Mouse (Mus musculus): ENCODE results near the gene Snx9. TPM values are rescaled to one million over a fixed set of nuclear protein-coding genes. Genes with fewer than 3 reads are reported as not detected.

Snx9 gene
- total and polyA plus RNA-seq, 2 experiments from 2014 or later: 4.8 to 10.4 TPM

DNA sequence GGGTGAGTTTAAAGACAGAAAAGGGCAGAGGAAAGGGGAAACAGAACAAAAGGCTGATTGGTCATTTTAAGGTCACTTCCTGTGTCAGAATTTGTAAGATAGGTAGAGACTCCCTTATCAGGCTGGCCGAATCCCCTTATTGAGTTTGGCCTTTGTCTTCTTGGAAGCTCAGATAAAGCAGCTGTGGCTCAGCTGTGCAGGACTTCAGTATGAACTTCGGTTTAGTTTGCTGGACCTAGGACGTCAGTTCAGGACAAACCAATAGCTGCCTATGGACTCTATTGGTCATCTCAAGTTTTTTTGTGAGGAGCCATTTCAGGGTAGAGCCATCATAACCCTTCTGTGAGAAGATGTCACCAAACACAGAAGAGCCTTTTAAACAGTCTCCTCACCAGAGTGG, 12.2 kb upstream of the Snx9 start:
- Histone ChIP-seq H3K36me3 (ENCODE audit: insufficient read depth, low read length) (no peaks in the 10 kb centered on the region), H3K4me2 (ENCODE audit: low read depth, low read length, poor library complexity, severe bottlenecking) (no peak overlapping the region), H3K27ac (ENCODE audit: low read depth, low read length) (no peak overlapping the region), H3K27me3 (ENCODE audit: insufficient read depth, low read length) (no peaks in the 10 kb centered on the region), H3K9ac (replicated peaks; ENCODE audit: low read length, poor library complexity, severe bottlenecking) (no peak overlapping the region), H3K9me3 (ENCODE audit: low read length) (no peaks in the 10 kb centered on the region), H3K4me1 (ENCODE audit: insufficient read depth, low read length) (no peaks in the 10 kb centered on the region), H3K4me3 (ENCODE audit: low read depth, low read length) (no peak overlapping the region)
- no peak for DNase-seq (ENCODE audit: low spot score)
- WGBS: 62% methylated on average over 3 of the region's 3 CpGs
- TF ChIP-seq CTCF (IDR thresholded peaks at IDR 0.05): no peak
- no peak for ATAC-seq (ENCODE audit: low FRiP score)

- Histone ChIP-seq H3K9ac (replicated peaks; ENCODE audit: low read length, poor library complexity, severe bottlenecking) (no peak overlapping the region), H3K4me1 (ENCODE audit: insufficient read depth, low read length) (no peaks in the 10 kb centered on the region), H3K9me3 (ENCODE audit: low read length) (no peaks in the 10 kb centered on the region), H3K4me3 (ENCODE audit: low read depth, low read length) (no peak overlapping the region), H3K4me2 (ENCODE audit: low read depth, low read length, poor library complexity, severe bottlenecking) (no peak overlapping the region), H3K27ac (ENCODE audit: low read depth, low read length) (no peak overlapping the region), H3K36me3 (ENCODE audit: insufficient read depth, low read length) (no peaks in the 10 kb centered on the region), H3K27me3 (ENCODE audit: insufficient read depth, low read length) (no peaks in the 10 kb centered on the region)
- DNase-seq (ENCODE audit: low spot score) (no peak), ATAC-seq (ENCODE audit: low FRiP score) (no peak)
- WGBS: 77% methylated on average over 3 of the region's 3 CpGs
- no peak for TF ChIP-seq CTCF (IDR thresholded peaks at IDR 0.05)
These were observed 11.2 kb upstream of the Snx9 start for GRCm38 (mm10) chr17:5829930-5830329.

DNA sequence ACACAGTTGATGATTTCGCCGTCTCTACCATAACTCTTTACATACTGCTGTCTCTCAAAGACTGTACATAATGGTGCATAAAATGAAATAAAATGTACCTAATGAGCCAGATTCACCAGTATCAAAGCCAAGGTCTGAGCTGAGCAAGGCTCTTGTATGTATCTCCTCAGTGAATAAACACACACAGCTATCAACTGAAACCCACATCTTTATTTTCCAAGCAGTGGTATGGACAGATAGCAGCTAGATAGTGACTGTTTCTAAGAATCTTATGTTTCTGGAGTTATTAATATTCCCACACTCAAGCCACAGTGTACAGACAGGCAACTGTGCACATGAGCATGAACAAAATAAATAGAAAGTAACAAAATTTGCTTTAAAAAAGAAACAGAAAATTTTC, 10.7 kb upstream of the Snx9 start:
- DNase-seq (ENCODE audit: low spot score) (no peak), ATAC-seq (ENCODE audit: low FRiP score) (no peak)
- no peak overlapping the region for H3K4me2 ChIP-seq (ENCODE audit: low read depth, low read length, poor library complexity, severe bottlenecking)
- no peaks in the 10 kb centered on the region for H3K9me3 ChIP-seq (ENCODE audit: low read length)
- H3K27me3 ChIP-seq (ENCODE audit: insufficient read depth, low read length): no peaks in the 10 kb centered on the region
- no peak for TF ChIP-seq CTCF (IDR thresholded peaks at IDR 0.05)
- 84% methylated on average over 2 of the region's 2 CpGs for WGBS
- no peak overlapping the region for H3K9ac ChIP-seq (replicated peaks; ENCODE audit: low read length, poor library complexity, severe bottlenecking)
- H3K4me3 ChIP-seq (ENCODE audit: low read depth, low read length): no peak overlapping the region
- no peaks in the 10 kb centered on the region for H3K4me1 ChIP-seq (ENCODE audit: insufficient read depth, low read length)
- H3K36me3 ChIP-seq (ENCODE audit: insufficient read depth, low read length): no peaks in the 10 kb centered on the region
- no peak overlapping the region for H3K27ac ChIP-seq (ENCODE audit: low read depth, low read length)

DNA sequence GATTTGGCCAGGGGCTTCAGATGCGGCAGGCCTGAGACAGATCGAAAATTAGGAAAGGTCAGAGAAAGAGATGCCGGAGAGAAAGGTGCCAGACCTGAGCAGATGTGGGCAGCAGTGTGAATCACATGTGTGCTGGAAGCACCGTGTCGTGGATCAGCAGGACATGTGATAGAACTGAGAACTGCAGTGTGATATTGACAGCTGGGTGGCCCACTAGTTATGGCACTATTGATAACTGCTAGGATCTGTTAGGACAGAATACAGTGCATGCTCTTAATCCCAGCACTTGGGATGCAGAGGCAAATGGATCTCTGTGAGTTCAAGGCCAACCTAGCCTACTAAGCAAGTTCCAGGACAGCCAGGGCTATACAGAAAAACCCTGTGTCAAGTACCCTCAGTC, 10.3 kb upstream of the Snx9 start:
- DNase-seq (ENCODE audit: low spot score) (no peak), ATAC-seq (ENCODE audit: low FRiP score) (no peak)
- H3K36me3 ChIP-seq (ENCODE audit: insufficient read depth, low read length): no peaks in the 10 kb centered on the region
- H3K4me2 ChIP-seq (ENCODE audit: low read depth, low read length, poor library complexity, severe bottlenecking): no peak overlapping the region
- no peaks in the 10 kb centered on the region for H3K9me3 ChIP-seq (ENCODE audit: low read length)
- no peaks in the 10 kb centered on the region for H3K4me1 ChIP-seq (ENCODE audit: insufficient read depth, low read length)
- H3K27ac ChIP-seq (ENCODE audit: low read depth, low read length): no peak overlapping the region
- no peaks in the 10 kb centered on the region for H3K27me3 ChIP-seq (ENCODE audit: insufficient read depth, low read length)
- 93% methylated on average over 5 of the region's 5 CpGs for WGBS
- H3K4me3 ChIP-seq (ENCODE audit: low read depth, low read length): no peak overlapping the region
- no peak for TF ChIP-seq CTCF (IDR thresholded peaks at IDR 0.05)
- no peak overlapping the region for H3K9ac ChIP-seq (replicated peaks; ENCODE audit: low read length, poor library complexity, severe bottlenecking)

- no peak for TF ChIP-seq CTCF (IDR thresholded peaks at IDR 0.05)
- Histone ChIP-seq H3K36me3 (ENCODE audit: insufficient read depth, low read length) (no peaks in the 10 kb centered on the region), H3K9me3 (ENCODE audit: low read length) (no peaks in the 10 kb centered on the region), H3K27me3 (ENCODE audit: insufficient read depth, low read length) (no peaks in the 10 kb centered on the region), H3K4me2 (ENCODE audit: low read depth, low read length, poor library complexity, severe bottlenecking) (no peak overlapping the region), H3K9ac (replicated peaks; ENCODE audit: low read length, poor library complexity, severe bottlenecking) (no peak overlapping the region), H3K4me3 (ENCODE audit: low read depth, low read length) (no peak overlapping the region), H3K4me1 (ENCODE audit: insufficient read depth, low read length) (no peaks in the 10 kb centered on the region), H3K27ac (ENCODE audit: low read depth, low read length) (no peak overlapping the region)
- no peak for ATAC-seq (ENCODE audit: low FRiP score)
- DNase-seq (ENCODE audit: low spot score): no peak
- 85% methylated on average over 1 of the region's 1 CpGs for WGBS
These were observed 9.8 kb upstream of the Snx9 start for GRCm38 (mm10) chr17:5831257-5831806.

GRCm38 (mm10) chr17:5834166-5834565, 7.0 kb upstream of the Snx9 start:
- ATAC-seq (ENCODE audit: low FRiP score): no peak
- DNase-seq (ENCODE audit: low spot score): no peak

More at GRCm38 (mm10) chr17:5834166-5834565, 7.0 kb upstream of the Snx9 start:
- Histone ChIP-seq H3K4me2 (ENCODE audit: low read depth, low read length, poor library complexity, severe bottlenecking) (no peak overlapping the region), H3K9ac (replicated peaks; ENCODE audit: low read length, poor library complexity, severe bottlenecking) (no peak overlapping the region), H3K4me1 (ENCODE audit: insufficient read depth, low read length) (no peaks in the 10 kb centered on the region), H3K4me3 (ENCODE audit: low read depth, low read length) (no peak overlapping the region), H3K9me3 (ENCODE audit: low read length) (no peaks in the 10 kb centered on the region), H3K27ac (ENCODE audit: low read depth, low read length) (no peak overlapping the region), H3K36me3 (ENCODE audit: insufficient read depth, low read length) (no peaks in the 10 kb centered on the region), H3K27me3 (ENCODE audit: insufficient read depth, low read length) (no peaks in the 10 kb centered on the region)
- TF ChIP-seq CTCF (IDR thresholded peaks at IDR 0.05): no peak
- 85% methylated on average over 3 of the region's 3 CpGs for WGBS
